In the genomic region with DNA sequence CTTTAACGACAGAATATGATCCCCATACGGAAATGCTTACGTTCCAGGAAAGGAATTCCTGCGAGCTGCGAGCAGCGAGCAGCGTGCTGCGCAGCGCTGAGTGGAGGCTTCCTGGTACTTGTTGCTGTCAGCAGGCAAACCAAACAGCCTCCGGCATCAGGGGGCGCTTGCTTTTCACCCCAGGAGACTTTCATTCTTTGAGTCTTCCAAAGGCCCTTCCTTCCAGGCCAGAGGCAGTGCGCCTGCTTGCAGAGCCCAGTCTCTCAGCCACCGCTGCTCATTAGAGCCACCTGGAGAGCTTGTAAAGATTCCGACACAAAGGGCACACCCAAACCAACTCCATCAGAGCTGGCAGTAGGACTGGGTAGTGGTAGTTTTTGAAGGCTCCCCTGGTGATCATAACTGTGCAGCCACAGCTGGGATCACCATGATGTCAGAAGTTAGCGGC, we compare ENCODE assay signal across 9 mouse cellular contexts. TPM values are rescaled to one million over a fixed set of nuclear protein-coding genes. Genes with fewer than 3 reads are reported as not detected.
DNase-seq lines count a peak whose midpoint lies in the region; ATAC-seq and TF ChIP-seq lines count a peak whose summit lies in the region.
"Had no signal": no experiment of that assay in that cellular context is flagged by ENCODE, and none has a peak within 500 bp of the region (broad histone marks: within the 10 kb centered on the region; RNA-seq: fewer than 3 reads in every experiment).

No protein-coding gene starts in this region.

- peaks cover 13% of the 10 kb centered on the region for H3K27me3 ChIP-seq in E14TG2a.4 (ENCODE audit: insufficient read depth, low read length)
- H3K27me3 ChIP-seq in forebrain, postnatal 0 days (ENCODE audit: insufficient read depth, low read length) = peaks cover 6% of the 10 kb centered on the region; the same call in 1 of the 2 replicates
- peaks cover 3% of the 10 kb centered on the region for H3K27me3 ChIP-seq in limb, embryonic 13.5 days

- H3K4me1 ChIP-seq in E14TG2a.4 (replicated peaks; ENCODE audit: low read depth, low read length) = peaks cover 29% of the 10 kb centered on the region
- H3K4me1 ChIP-seq in forebrain, postnatal 0 days (ENCODE audit: insufficient read depth) = no peaks in the 10 kb centered on the region
- H3K4me1 ChIP-seq in limb, embryonic 13.5 days = peaks cover 43% of the 10 kb centered on the region

- WGBS in forebrain, postnatal 0 days = 7% methylated on average over 15 of the region's 15 CpGs
- 2% methylated on average over 15 of the region's 15 CpGs for WGBS in limb, embryonic 13.5 days

- peak overlapping the region; percentile 46; the same call in 1 of the 2 replicates for H3K4me3 ChIP-seq in E14TG2a.4 (replicated peaks; ENCODE audit: low read length)
- H3K4me3 ChIP-seq in forebrain, postnatal 0 days (ENCODE audit: low read depth, low read length) = peak overlapping the region; percentile 19
- peak overlapping the region; percentile 31 for H3K4me3 ChIP-seq in limb, embryonic 13.5 days

- peak; percentile 53 for ATAC-seq in forebrain, postnatal 0 days
- ATAC-seq in limb, embryonic 13.5 days (ENCODE audit: low FRiP score, low read depth) = peak; percentile 91
- no peak for ATAC-seq in erythroid progenitor cell, adult 5-6 weeks (replicated peaks; ENCODE audit: low FRiP score, poor library complexity, severe bottlenecking)

- no peak overlapping the region for H3K27ac ChIP-seq in forebrain, postnatal 0 days (ENCODE audit: low read depth, low read length)
- H3K27ac ChIP-seq in limb, embryonic 13.5 days = peak overlapping the region; percentile 80

- no peaks in the 10 kb centered on the region for H3K9me3 ChIP-seq in E14TG2a.4 (ENCODE audit: low read length)
- no peaks in the 10 kb centered on the region for H3K9me3 ChIP-seq in forebrain, postnatal 0 days (ENCODE audit: low read length)
- H3K9me3 ChIP-seq in limb, embryonic 13.5 days = no peaks in the 10 kb centered on the region

- no peaks in the 10 kb centered on the region for H3K36me3 ChIP-seq in E14TG2a.4 (ENCODE audit: insufficient read depth, low read length)
- no peaks in the 10 kb centered on the region for H3K36me3 ChIP-seq in forebrain, postnatal 0 days (ENCODE audit: insufficient read depth)
- H3K36me3 ChIP-seq in limb, embryonic 13.5 days = no peaks in the 10 kb centered on the region

- no peak for TF ChIP-seq CTCF in E14TG2a.4 (conservative IDR thresholded peaks at IDR 0.05; ENCODE audit: low read length)
- TF ChIP-seq CTCF in forebrain, postnatal 0 days (IDR thresholded peaks at IDR 0.05; ENCODE audit: low read depth) = no peak

- peak; percentile 19 for DNase-seq in ES-CJ7 (ENCODE audit: low read depth, low spot score)
- peak; percentile 59 for DNase-seq in forebrain, postnatal 0 days
- DNase-seq in retina, postnatal 1 day = peak; percentile 72
- DNase-seq in urinary bladder, adult 2 months (ENCODE audit: low spot score) = no peak

- no peak overlapping the region for H3K9ac ChIP-seq in forebrain, postnatal 0 days
- no peak overlapping the region for H3K9ac ChIP-seq in limb, embryonic 13.5 days

- peak overlapping the region; percentile 34 for H3K4me2 ChIP-seq in forebrain, postnatal 0 days (ENCODE audit: low read depth)
- H3K4me2 ChIP-seq in limb, embryonic 13.5 days (replicated peaks) = peak overlapping the region; percentile 60

RNA-seq across cellular contexts. Expression of a gene that starts 48.9 kb away (rescaled TPM):
- not detected in 2 replicates for total RNA-seq in forebrain, postnatal 0 days (2014; rRNA removed)
- polyA plus RNA-seq in forebrain, postnatal 0 days (2015; fragmentation: Nextera tagmentation; extraction: Ambion mirVana) = 0.13 and 0.18 TPM in 2 replicates
- polyA plus RNA-seq in limb, embryonic 13.5 days (2015; fragmentation: Nextera tagmentation; extraction: Ambion mirVana) = 0.17 and 0.18 TPM in 2 replicates
- not detected in 2 replicates for total RNA-seq in erythroid progenitor cell, adult 5-6 weeks (2015; ENCODE audit: low replicate concordance)
- not detected in 2 replicates for total RNA-seq in erythroid progenitor cell, adult 5-6 weeks (2017; ENCODE audit: low replicate concordance)
- 0.12 TPM in 1 of 2 replicates, not detected in the other for polyA plus RNA-seq in urinary bladder, adult 2 months (2012; rRNA removed)
- total RNA-seq: common myeloid progenitor, adult 5-6 weeks; neutrophil, adult 5-6 weeks had no signal
